Mouse (Mus musculus): ENCODE data around the gene A3galt2.

DNA sequence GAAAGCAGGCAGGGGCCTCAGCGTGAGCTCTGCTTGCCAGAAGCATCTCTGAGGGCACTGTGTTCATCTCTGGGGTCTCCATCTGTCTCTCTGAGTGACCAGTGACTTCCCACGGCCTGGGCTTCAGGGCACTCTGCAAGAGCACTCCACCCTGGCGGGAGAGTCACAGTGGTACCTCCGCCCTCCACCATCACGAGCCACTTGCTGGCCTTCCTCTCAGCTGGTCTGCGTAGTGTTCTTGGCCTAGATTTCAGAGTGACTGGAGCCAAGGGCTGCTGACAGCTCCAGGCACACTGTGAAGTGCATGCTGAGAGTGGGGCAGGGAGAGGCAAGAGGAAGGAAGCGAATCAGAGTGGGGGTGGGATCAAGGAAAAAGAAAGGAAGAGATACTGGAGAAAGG is 31.1 kb upstream of the A3galt2 start:
- TF ChIP-seq GATA1 (IDR thresholded peaks at IDR 0.05; ENCODE audit: borderline replicate concordance, low read length) (no peak), FLI1 (IDR thresholded peaks at IDR 0.05; ENCODE audit: low read length) (no peak)
